Mouse (Mus musculus): ENCODE measurements at regions not wholly inside any gene's neighbourhood (a gene's known extent, or its start where the extent isn't known, plus 50 kb on each side); places are given as distances from the start of the nearest gene placed in this dataset.

DNA sequence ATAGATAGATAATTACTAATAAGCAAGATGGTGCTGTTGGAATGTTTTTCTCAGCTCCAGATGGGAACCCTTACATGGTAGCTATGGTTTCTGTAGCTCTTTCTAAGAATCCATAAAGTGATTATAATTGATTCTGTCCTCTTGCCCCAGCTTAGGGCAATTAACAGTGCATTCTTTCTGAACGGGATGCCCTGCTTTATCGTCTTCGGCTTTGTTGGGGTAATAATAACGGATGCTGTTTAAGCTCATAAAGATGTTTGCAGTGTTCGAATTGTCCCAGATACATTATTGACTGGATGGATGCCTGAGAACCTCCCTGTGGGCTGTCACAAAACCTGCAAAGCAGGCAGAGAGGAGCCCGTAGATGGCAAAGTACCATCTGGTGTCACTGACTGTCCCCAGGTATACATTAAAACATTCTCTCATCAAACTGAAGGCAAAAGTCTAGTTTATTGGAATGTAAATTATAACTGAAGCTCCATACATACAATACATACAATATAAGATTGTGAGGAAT is 637.8 kb upstream of the Tenm3 start:
- TF ChIP-seq CTCF (IDR thresholded peaks at IDR 0.05; ENCODE audit: extremely low read depth, insufficient read depth, low read length) (no peak), POLR2A (IDR thresholded peaks at IDR 0.05; ENCODE audit: extremely low read depth, insufficient read depth, low read length) (no peak)
